Mouse (Mus musculus): ENCODE results near the gene Tex36. TPM values are rescaled to one million over a fixed set of nuclear protein-coding genes. Genes with fewer than 3 reads are reported as not detected.

Tex36 gene
- total RNA-seq, 2 experiments from 2014 or later: not detected

Other genes with a start within 250 kb of the Tex36 start
- 10 to 100 TPM; 14.6 to 15.1 TPM for gene Edrf1, start 35.4 kb upstream of the Tex36 start, total RNA-seq (2021)
- not detected for gene Mmp21, start 77.9 kb upstream of the Tex36 start, total RNA-seq (2021)
- 10 to 100 TPM; 54.7 to 58.7 TPM for gene Bccip, start 107.2 kb upstream of the Tex36 start, total RNA-seq (2021)
- gene Uros, start 107.9 kb upstream of the Tex36 start, total RNA-seq (2021): 10 to 100 TPM; 13.7 to 15.9 TPM
- under 1 TPM in 1 of 2 experiments, not detected in 1; 0.41 TPM for gene Fank1, start 174.7 kb upstream of the Tex36 start, total RNA-seq (2021)
- 10 to 100 TPM; 41.6 to 45.1 TPM for gene Dhx32, start 180.6 kb upstream of the Tex36 start, total RNA-seq (2021)